In genomic region chr11:69062761-69063224, GRCm38 (mm10) we compare ENCODE assay signal across 7 mouse cellular contexts. TPM values are rescaled to one million over a fixed set of nuclear protein-coding genes. Genes with fewer than 3 reads are reported as not detected.
DNase-seq lines count a peak whose midpoint lies in the region; ATAC-seq and TF ChIP-seq lines count a peak whose summit lies in the region.

No protein-coding gene starts in this region.

- H3K36me3 ChIP-seq in intestine, postnatal 0 days (ENCODE audit: control insufficient read depth, insufficient read depth), result no peaks in the 10 kb centered on the region
- no peaks in the 10 kb centered on the region for H3K36me3 ChIP-seq in limb, embryonic 10.5 days
- H3K36me3 ChIP-seq in midbrain, embryonic 12.5 days, result no peaks in the 10 kb centered on the region

- peaks cover 13% of the 10 kb centered on the region; the same call in 1 of the 2 replicates for H3K4me1 ChIP-seq in intestine, postnatal 0 days (replicated peaks; ENCODE audit: control insufficient read depth, insufficient read depth, low read length)
- H3K4me1 ChIP-seq in limb, embryonic 10.5 days, result peaks cover 61% of the 10 kb centered on the region
- H3K4me1 ChIP-seq in midbrain, embryonic 12.5 days, result peaks cover 40% of the 10 kb centered on the region

- no peaks in the 10 kb centered on the region for H3K27me3 ChIP-seq in intestine, postnatal 0 days (replicated peaks; ENCODE audit: control insufficient read depth, insufficient read depth, low read length)
- 0 out of 2 replicates have a peak, but pooled peaks cover 5% of the 10 kb centered on the region for H3K27me3 ChIP-seq in limb, embryonic 10.5 days (ENCODE audit: low read depth, poor library complexity, severe bottlenecking)
- H3K27me3 ChIP-seq in midbrain, embryonic 12.5 days, result peaks cover 15% of the 10 kb centered on the region

- ATAC-seq in intestine, postnatal 0 days, result peak; percentile 50
- no peak for ATAC-seq in midbrain, embryonic 12.5 days (ENCODE audit: low FRiP score, low read depth)

- WGBS in intestine, postnatal 0 days, result 1% methylated on average over 19 of the region's 19 CpGs
- under 1% methylated on average over 19 of the region's 19 CpGs for WGBS in limb, embryonic 10.5 days
- WGBS in midbrain, embryonic 12.5 days, result 0% methylated on average over 19 of the region's 19 CpGs

- no peak for TF ChIP-seq CTCF in intestine, postnatal 0 days (IDR thresholded peaks at IDR 0.05; ENCODE audit: low read depth)

- peak overlapping the region; percentile 79 for H3K27ac ChIP-seq in intestine, postnatal 0 days (ENCODE audit: low read depth, low read length)
- peak overlapping the region; percentile 75 for H3K27ac ChIP-seq in limb, embryonic 10.5 days
- peak overlapping the region; percentile 66; the same call in 1 of the 2 replicates for H3K27ac ChIP-seq in midbrain, embryonic 12.5 days (replicated peaks)

- H3K4me2 ChIP-seq in intestine, postnatal 0 days (replicated peaks; ENCODE audit: low read depth), result peak overlapping the region; percentile 95
- peak overlapping the region; percentile 66 for H3K4me2 ChIP-seq in midbrain, embryonic 12.5 days (replicated peaks)

- peak overlapping the region; percentile 55; the same call in 1 of the 2 replicates for H3K9ac ChIP-seq in intestine, postnatal 0 days (ENCODE audit: low read depth, low read length)
- H3K9ac ChIP-seq in midbrain, embryonic 12.5 days (replicated peaks), result no peak overlapping the region

- peak; percentile 96 to 98 for DNase-seq in adrenal gland, adult 18-20 months (ENCODE audit: low spot score in 2 of 2)
- DNase-seq in embryo, embryonic 11 days, result peak; percentile 93
- peak; percentile 83 to 89 for DNase-seq in gastrocnemius, postnatal 4 days (ENCODE audit: low spot score in 2 of 2)
- DNase-seq in limb, embryonic 10.5 days (ENCODE audit: low spot score), result peak; percentile 96
- peak; percentile 95 for DNase-seq in skeletal muscle tissue, adult 2 months (ENCODE audit: low read depth, low spot score)

- H3K4me3 ChIP-seq in intestine, postnatal 0 days (ENCODE audit: low read depth, low read length), result peak overlapping the region; percentile 63
- peak overlapping the region; percentile 81 for H3K4me3 ChIP-seq in limb, embryonic 10.5 days
- H3K4me3 ChIP-seq in midbrain, embryonic 12.5 days, result peak overlapping the region; percentile 70

- no peaks in the 10 kb centered on the region for H3K9me3 ChIP-seq in intestine, postnatal 0 days (ENCODE audit: control insufficient read depth)
- no peaks in the 10 kb centered on the region for H3K9me3 ChIP-seq in limb, embryonic 10.5 days (replicated peaks)
- H3K9me3 ChIP-seq in midbrain, embryonic 12.5 days, result no peaks in the 10 kb centered on the region

RNA-seq across cellular contexts. Expression of gene Borcs6, which starts 3.3 kb away (rescaled TPM):
- 10 to 100 TPM; 23.7 to 23.9 TPM for total RNA-seq in adrenal gland, adult 18-20 months (2021)
- total RNA-seq in gastrocnemius, postnatal 4 days (2021), result 10 to 100 TPM; 14.6 to 14.9 TPM
- polyA plus RNA-seq in intestine, postnatal 0 days (2015; fragmentation: Nextera tagmentation; extraction: Ambion mirVana), result 13.4 and 13.8 TPM in 2 replicates
- 5.3 and 6.0 TPM in 2 replicates for polyA plus RNA-seq in limb, embryonic 10.5 days (2016; fragmentation: Nextera tagmentation; extraction: Ambion mirVana)
- polyA plus RNA-seq in midbrain, embryonic 12.5 days (2016; fragmentation: Nextera tagmentation; extraction: Ambion mirVana), result 13.3 and 16.3 TPM in 2 replicates

RNA-seq across cellular contexts. Expression of gene Tmem107, which starts 7.8 kb away (rescaled TPM):
- total RNA-seq in adrenal gland, adult 18-20 months (2021), result 10 to 100 TPM in 1 of 2 experiments, 1 to 10 TPM in 1; 8.1 to 11.9 TPM
- 10 to 100 TPM; 11.7 to 14.3 TPM for total RNA-seq in gastrocnemius, postnatal 4 days (2021)
- polyA plus RNA-seq in intestine, postnatal 0 days (2015; fragmentation: Nextera tagmentation; extraction: Ambion mirVana), result 14.5 TPM in 2 replicates
- polyA plus RNA-seq in limb, embryonic 10.5 days (2016; fragmentation: Nextera tagmentation; extraction: Ambion mirVana), result 35.8 and 38.6 TPM in 2 replicates
- 45.1 and 48.3 TPM in 2 replicates for polyA plus RNA-seq in midbrain, embryonic 12.5 days (2016; fragmentation: Nextera tagmentation; extraction: Ambion mirVana)

RNA-seq across cellular contexts. Expression of gene Aurkb, which starts 17.3 kb away (rescaled TPM):
- 1 to 10 TPM; 1.4 to 1.9 TPM for total RNA-seq in adrenal gland, adult 18-20 months (2021)
- total RNA-seq in gastrocnemius, postnatal 4 days (2021), result 10 to 100 TPM; 25.6 TPM
- 24.3 and 26.2 TPM in 2 replicates for polyA plus RNA-seq in intestine, postnatal 0 days (2015; fragmentation: Nextera tagmentation; extraction: Ambion mirVana)
- 214 and 217 TPM in 2 replicates for polyA plus RNA-seq in limb, embryonic 10.5 days (2016; fragmentation: Nextera tagmentation; extraction: Ambion mirVana)
- 139 and 142 TPM in 2 replicates for polyA plus RNA-seq in midbrain, embryonic 12.5 days (2016; fragmentation: Nextera tagmentation; extraction: Ambion mirVana)

RNA-seq across cellular contexts. Expression of gene Vamp2, which starts 25.5 kb away (rescaled TPM):
- total RNA-seq in adrenal gland, adult 18-20 months (2021), result 100 to 1,000 TPM; 106 to 137 TPM
- 10 to 100 TPM; 61.1 to 70.4 TPM for total RNA-seq in gastrocnemius, postnatal 4 days (2021)
- polyA plus RNA-seq in intestine, postnatal 0 days (2015; fragmentation: Nextera tagmentation; extraction: Ambion mirVana), result 45.3 and 50.3 TPM in 2 replicates
- polyA plus RNA-seq in limb, embryonic 10.5 days (2016; fragmentation: Nextera tagmentation; extraction: Ambion mirVana), result 51.1 and 72.1 TPM in 2 replicates
- 123 and 131 TPM in 2 replicates for polyA plus RNA-seq in midbrain, embryonic 12.5 days (2016; fragmentation: Nextera tagmentation; extraction: Ambion mirVana)

RNA-seq across cellular contexts. Expression of gene Per1, which starts 32.2 kb away (rescaled TPM):
- 10 to 100 TPM; 66.6 to 77.7 TPM for total RNA-seq in adrenal gland, adult 18-20 months (2021)
- total RNA-seq in gastrocnemius, postnatal 4 days (2021), result 10 to 100 TPM; 32.1 to 49.3 TPM
- 7.2 and 11.3 TPM in 2 replicates for polyA plus RNA-seq in intestine, postnatal 0 days (2015; fragmentation: Nextera tagmentation; extraction: Ambion mirVana)
- polyA plus RNA-seq in limb, embryonic 10.5 days (2016; fragmentation: Nextera tagmentation; extraction: Ambion mirVana), result 10.3 and 10.8 TPM in 2 replicates
- 9.8 and 10.9 TPM in 2 replicates for polyA plus RNA-seq in midbrain, embryonic 12.5 days (2016; fragmentation: Nextera tagmentation; extraction: Ambion mirVana)
